ENCODE assay signal across 8 mouse cellular contexts in the genomic region with DNA sequence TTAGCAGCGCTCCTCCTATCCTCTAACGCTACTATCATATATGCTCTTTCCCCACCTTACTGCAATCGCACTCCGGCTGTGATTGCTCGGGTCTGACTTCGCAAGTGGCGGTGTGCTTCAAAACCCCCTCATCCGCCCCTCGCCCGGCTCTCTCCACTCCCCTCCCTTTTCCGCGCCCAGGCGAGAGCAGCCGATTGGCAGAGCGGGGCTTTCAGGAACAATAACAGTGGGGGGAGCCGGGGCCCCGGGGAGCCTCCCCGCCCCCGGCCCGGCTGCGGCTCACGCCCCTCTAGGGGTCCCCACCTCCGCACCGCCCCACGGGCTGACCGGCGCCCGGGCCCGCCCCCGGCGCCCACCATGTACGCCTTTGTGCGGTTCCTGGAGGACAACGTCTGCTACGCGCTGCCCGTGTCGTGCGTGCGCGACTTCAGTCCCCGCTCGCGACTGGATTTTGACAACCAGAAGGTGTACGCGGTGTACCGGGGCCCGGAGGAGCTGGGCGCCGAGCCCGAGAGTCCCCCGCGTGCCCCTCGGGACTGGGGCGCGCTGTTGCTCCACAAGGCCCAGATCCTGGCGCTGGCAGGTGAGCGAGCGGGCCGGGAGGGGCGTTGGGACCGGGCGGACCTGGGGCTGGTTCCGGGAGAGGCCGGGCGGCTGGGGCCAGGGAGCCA. TPM values are rescaled to one million over a fixed set of nuclear protein-coding genes. Genes with fewer than 3 reads are reported as not detected.
DNase-seq lines count a peak whose midpoint lies in the region; ATAC-seq lines count a peak whose summit lies in the region.

A gene (plus strand): TSS at position 189 of the 671 bp plus-strand sequence.

- intact Hi-C loops in left cerebral cortex, postnatal 14 days (cut with DNase I), result loop anchor here (5.0 kb wide), 1 partner anchor 88 kb away; no protein-coding TSS in a partner anchor

- peak; percentile 90 for DNase-seq in R1 (ENCODE audit: low read depth, low spot score)
- DNase-seq in cerebellum, postnatal 36 days, result peak; percentile 3 to 12
- DNase-seq in gastrocnemius, postnatal 10 days, result peak; percentile 50
- peak; percentile 50 for DNase-seq in hindlimb bud, embryonic 11.5 days (ENCODE audit: extremely low spot score, low read depth, low spot score)
- DNase-seq in left cerebral cortex, postnatal 14 days (ENCODE audit: low spot score in 2 of 2), result peak; percentile 73 to 74
- DNase-seq in right cerebral cortex, postnatal 14 days, result peak; percentile 72
- peak; percentile 32 for DNase-seq in urinary bladder, postnatal 10 days (ENCODE audit: low spot score)

- peak; percentile 74 for ATAC-seq in megakaryocyte progenitor cell, adult 5-6 weeks (replicated peaks; ENCODE audit: poor library complexity)

RNA-seq across cellular contexts. Expression of the gene that starts here (rescaled TPM):
- 1 to 10 TPM; 3.2 to 3.8 TPM for total RNA-seq in gastrocnemius, postnatal 10 days (2021)
- 10 to 100 TPM; 19.1 to 19.3 TPM for total RNA-seq in left cerebral cortex, postnatal 14 days (2021)
- 0.44 and 3.8 TPM in 2 replicates for total RNA-seq in megakaryocyte progenitor cell, adult 5-6 weeks (2015)
- 1.6 TPM in 1 of 2 replicates, not detected in the other for total RNA-seq in megakaryocyte progenitor cell, adult 5-6 weeks (2017)

Comparison
In these comparisons a context has a peak if more than half of its experiments do, and no peak if none do; other contexts are left out.
1. Peak in every context shown above with its lines: DNase-seq and ATAC-seq.
2. RNA of the gene that starts here (total RNA-seq): 19.1 to 19.3 TPM in left cerebral cortex, postnatal 14 days; 0.44 to 3.8 TPM in megakaryocyte progenitor cell, adult 5-6 weeks and 3.2 to 3.8 TPM in gastrocnemius, postnatal 10 days; every median in the first group is over 4 times any median in the second.
3. DNase-seq: peak in every context shown above with its lines; median percentile 90 in R1; 74 in left cerebral cortex, postnatal 14 days; 72 in right cerebral cortex, postnatal 14 days; 50 in gastrocnemius, postnatal 10 days; 50 in hindlimb bud, embryonic 11.5 days; 32 in urinary bladder, postnatal 10 days; 8 in cerebellum, postnatal 36 days.